Mouse (Mus musculus) CH12.LX (cell line): ENCODE data around the gene Gm30083. TPM values are rescaled to one million over a fixed set of nuclear protein-coding genes. Genes with fewer than 3 reads are reported as not detected.

Source experiments
- polyA plus RNA-seq: library from polyadenylated mRNA; unstranded; fragments of >175 nt; gene quantifications from 2 replicates; pipeline ENCODE4 v1.2.1, GENCODE M21; 2012; ENCODE audit warnings: low read depth; ENCODE audit not compliant: insufficient read length
- total RNA-seq, 2 experiments: library from RNA; depleted of rRNA; stranded (reverse); fragments of 300-350 nt in 1 of 2; fragments of >200 nt in 1 of 2; gene quantifications; 2 replicates each; pipeline ENCODE4 v1.2.3; 2012 to 2014

The Gm30083 gene
- total and polyA plus RNA-seq, 3 experiments, result not detected

Other genes starting within 250 kb of the Gm30083 start
- gene Gdf10, start 91.6 kb downstream of the Gm30083 start, total RNA-seq (2012; rRNA removed), result not detected in 2 replicates
- gene Gdf10, start 91.6 kb downstream of the Gm30083 start, total RNA-seq (2014; rRNA removed), result not detected in 2 replicates
- not detected in 2 replicates for gene Gdf10, start 91.6 kb downstream of the Gm30083 start, polyA plus RNA-seq
- not detected in 2 replicates for gene Gdf2, start 74.1 kb downstream of the Gm30083 start, total RNA-seq (2012; rRNA removed)
- not detected in 2 replicates for gene Gdf2, start 74.1 kb downstream of the Gm30083 start, total RNA-seq (2014; rRNA removed)
- gene Gdf2, start 74.1 kb downstream of the Gm30083 start, polyA plus RNA-seq, result not detected in 2 replicates
- gene Rbp3, start 61.2 kb downstream of the Gm30083 start, total RNA-seq (2012; rRNA removed), result not detected in 2 replicates
- gene Rbp3, start 61.2 kb downstream of the Gm30083 start, total RNA-seq (2014; rRNA removed), result not detected in 2 replicates
- gene Rbp3, start 61.2 kb downstream of the Gm30083 start, polyA plus RNA-seq, result not detected in 2 replicates
- not detected in 2 replicates for gene Zfp488, start 36.4 kb downstream of the Gm30083 start, total RNA-seq (2012; rRNA removed)
- gene Zfp488, start 36.4 kb downstream of the Gm30083 start, total RNA-seq (2014; rRNA removed), result not detected in 2 replicates
- gene Zfp488, start 36.4 kb downstream of the Gm30083 start, polyA plus RNA-seq, result not detected in 2 replicates
- not detected in 2 replicates for gene Gm5460, start 1.6 kb upstream of the Gm30083 start, total RNA-seq (2012; rRNA removed)
- gene Gm5460, start 1.6 kb upstream of the Gm30083 start, total RNA-seq (2014; rRNA removed), result not detected in 2 replicates
- gene Gm5460, start 1.6 kb upstream of the Gm30083 start, polyA plus RNA-seq, result not detected in 2 replicates
- gene Antxrl, start 37.5 kb upstream of the Gm30083 start, total RNA-seq (2012; rRNA removed), result not detected in 2 replicates
- gene Antxrl, start 37.5 kb upstream of the Gm30083 start, total RNA-seq (2014; rRNA removed), result not detected in 2 replicates
- gene Antxrl, start 37.5 kb upstream of the Gm30083 start, polyA plus RNA-seq, result not detected in 2 replicates
- gene Anxa8, start 70.8 kb upstream of the Gm30083 start, total RNA-seq (2012; rRNA removed), result 1.8 and 2.3 TPM in 2 replicates
- 0.23 and 0.24 TPM in 2 replicates for gene Anxa8, start 70.8 kb upstream of the Gm30083 start, total RNA-seq (2014; rRNA removed)
- 0.33 TPM in 1 of 2 replicates, not detected in the other for gene Anxa8, start 70.8 kb upstream of the Gm30083 start, polyA plus RNA-seq
- gene A630023A22Rik, start 87.6 kb upstream of the Gm30083 start, total RNA-seq (2012; rRNA removed), result not detected in 2 replicates
- not detected in 2 replicates for gene A630023A22Rik, start 87.6 kb upstream of the Gm30083 start, total RNA-seq (2014; rRNA removed)
- gene A630023A22Rik, start 87.6 kb upstream of the Gm30083 start, polyA plus RNA-seq, result 0.36 TPM in 1 of 2 replicates, not detected in the other
- gene Npy4r, start 137.3 kb upstream of the Gm30083 start, total RNA-seq (2012; rRNA removed), result 0.04 TPM in 2 replicates
- gene Npy4r, start 137.3 kb upstream of the Gm30083 start, total RNA-seq (2014; rRNA removed), result not detected in 2 replicates
- not detected in 2 replicates for gene Npy4r, start 137.3 kb upstream of the Gm30083 start, polyA plus RNA-seq
- 0.21 and 0.80 TPM in 2 replicates for gene Gprin2, start 186.5 kb upstream of the Gm30083 start, total RNA-seq (2012; rRNA removed)
- 0.01 and 0.04 TPM in 2 replicates for gene Gprin2, start 186.5 kb upstream of the Gm30083 start, total RNA-seq (2014; rRNA removed)
- 0.05 and 0.16 TPM in 2 replicates for gene Gprin2, start 186.5 kb upstream of the Gm30083 start, polyA plus RNA-seq
- gene Syt15, start 204.4 kb upstream of the Gm30083 start, total RNA-seq (2012; rRNA removed), result not detected in 2 replicates
- not detected in 2 replicates for gene Syt15, start 204.4 kb upstream of the Gm30083 start, total RNA-seq (2014; rRNA removed)
- gene Syt15, start 204.4 kb upstream of the Gm30083 start, polyA plus RNA-seq, result 0.10 TPM in 1 of 2 replicates, not detected in the other